Mouse (Mus musculus): ENCODE results near the gene Erich6b. TPM values are rescaled to one million over a fixed set of nuclear protein-coding genes. Genes with fewer than 3 reads are reported as not detected.

Erich6b gene
- total and polyA plus RNA-seq, 3 experiments, result not detected

DNA sequence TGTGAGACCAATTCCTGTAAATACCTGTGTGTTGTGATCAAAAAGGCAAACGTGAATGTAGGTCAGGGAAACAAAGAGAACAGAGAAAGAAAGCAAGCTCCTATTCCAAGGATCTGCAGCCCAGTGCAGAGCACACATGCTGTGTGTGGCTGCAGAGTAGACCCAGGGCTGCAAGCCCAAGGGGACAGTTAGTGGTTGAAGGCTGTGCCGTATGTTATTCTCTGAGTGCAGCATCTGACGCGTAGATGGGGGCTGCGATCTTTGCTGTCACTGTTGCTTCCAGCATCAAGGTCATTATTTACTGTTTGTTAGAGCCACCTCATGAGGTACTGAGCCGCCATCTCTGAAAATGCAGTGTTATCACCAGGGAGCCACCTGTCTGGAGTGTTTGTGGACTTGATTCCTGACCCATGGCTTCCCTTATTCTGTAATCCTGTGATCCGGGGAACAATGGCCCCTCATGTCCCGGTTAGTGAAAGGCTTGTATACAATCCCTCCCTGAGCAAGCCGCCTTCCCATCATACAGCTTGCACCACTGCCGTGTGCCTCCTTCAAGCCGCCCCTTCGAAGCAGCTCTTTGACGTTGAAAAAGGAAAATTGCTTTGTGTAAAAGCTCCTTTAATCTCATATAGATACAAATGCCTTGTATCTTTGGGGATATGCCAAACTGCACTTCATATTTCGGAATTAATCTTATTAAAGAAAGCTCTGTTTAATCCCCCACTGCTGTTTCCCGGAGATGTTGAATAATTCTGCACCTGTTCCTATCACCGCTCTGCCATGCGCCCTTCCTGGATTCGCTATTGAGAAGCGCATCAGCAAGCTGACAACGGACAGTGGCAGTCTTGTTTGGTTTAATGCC lies 5.1 kb downstream of the Erich6b start:
- no peaks in the 10 kb centered on the region for H3K36me3 ChIP-seq (replicated peaks)
- ATAC-seq (ENCODE audit: extremely low read depth, insufficient number of reproducible peaks, low FRiP score, poor library complexity, severe bottlenecking), result no peak
- TF ChIP-seq CTCF (IDR thresholded peaks at IDR 0.05; ENCODE audit: low read depth, low read length), result no peak
- TF ChIP-seq GATA1 (IDR thresholded peaks at IDR 0.05; ENCODE audit: borderline replicate concordance, low read length), result no peak
- TF ChIP-seq TAL1 (conservative IDR thresholded peaks at IDR 0.05; ENCODE audit: low read depth, low read length), result no peak
- TF ChIP-seq POLR2AphosphoS5 (IDR thresholded peaks at IDR 0.05; ENCODE audit: insufficient replicate concordance, low read depth, low read length), result no peak
- TF ChIP-seq GATA2 (IDR thresholded peaks at IDR 0.05; ENCODE audit: borderline replicate concordance, low read depth, low read length), result no peak
- no peaks in the 10 kb centered on the region for H3K4me1 ChIP-seq (ENCODE audit: insufficient read depth, low read depth, low read length)
- no peaks in the 10 kb centered on the region for H3K27me3 ChIP-seq (ENCODE audit: insufficient read depth, low read length)
- no peaks in the 10 kb centered on the region for H3K9me3 ChIP-seq (replicated peaks)
- no peak for DNase-seq (ENCODE audit: low spot score)
- no peak overlapping the region for H3K4me3 ChIP-seq (ENCODE audit: low read depth, low read length)

- Histone ChIP-seq H3K9me3 (replicated peaks) (no peaks in the 10 kb centered on the region), H3K27me3 (ENCODE audit: insufficient read depth, low read length) (peaks cover 4% of the 10 kb centered on the region; the same call in 1 of the 2 replicates), H3K4me3 (ENCODE audit: low read depth, low read length) (no peak overlapping the region), H3K4me1 (ENCODE audit: insufficient read depth, low read depth, low read length) (no peaks in the 10 kb centered on the region), H3K36me3 (replicated peaks) (no peaks in the 10 kb centered on the region)
- TF ChIP-seq POLR2AphosphoS5 (IDR thresholded peaks at IDR 0.05; ENCODE audit: insufficient replicate concordance, low read depth, low read length) (no peak), GATA2 (IDR thresholded peaks at IDR 0.05; ENCODE audit: borderline replicate concordance, low read depth, low read length) (no peak), CTCF (IDR thresholded peaks at IDR 0.05; ENCODE audit: low read depth, low read length) (no peak), TAL1 (conservative IDR thresholded peaks at IDR 0.05; ENCODE audit: low read depth, low read length) (no peak), GATA1 (IDR thresholded peaks at IDR 0.05; ENCODE audit: borderline replicate concordance, low read length) (no peak)
- DNase-seq (ENCODE audit: low spot score), result no peak
- ATAC-seq (ENCODE audit: extremely low read depth, insufficient number of reproducible peaks, low FRiP score, poor library complexity, severe bottlenecking), result no peak
Measured at GRCm38 (mm10) chr14:75660936-75661335, 18.9 kb downstream of the Erich6b start.

DNA sequence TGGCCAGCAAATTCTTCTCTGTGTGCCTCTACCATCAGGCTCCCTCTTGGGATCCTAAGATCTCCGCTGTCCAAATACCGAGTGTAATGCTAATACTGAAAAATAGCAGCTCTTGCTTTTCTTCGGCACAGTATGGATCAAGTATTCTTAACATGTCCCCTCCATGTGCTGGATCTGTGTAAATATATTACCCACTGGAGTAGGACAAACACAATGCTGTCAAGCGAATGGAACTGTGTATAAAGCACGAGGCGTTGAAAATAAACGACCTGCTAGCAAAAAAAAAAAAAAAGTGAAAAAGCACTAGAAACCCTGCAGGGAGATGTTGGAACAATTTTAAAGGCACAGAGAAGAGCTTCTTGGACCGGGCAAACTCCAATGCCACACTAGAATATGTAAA lies 19.5 kb downstream of the Erich6b start:
- ATAC-seq (ENCODE audit: extremely low read depth, insufficient number of reproducible peaks, low FRiP score, poor library complexity, severe bottlenecking), result no peak
- DNase-seq (ENCODE audit: low spot score), result no peak
- TF ChIP-seq POLR2AphosphoS5 (IDR thresholded peaks at IDR 0.05; ENCODE audit: insufficient replicate concordance, low read depth, low read length), result no peak
- TF ChIP-seq GATA1 (IDR thresholded peaks at IDR 0.05; ENCODE audit: borderline replicate concordance, low read length), result no peak
- TF ChIP-seq CTCF (IDR thresholded peaks at IDR 0.05; ENCODE audit: low read depth, low read length), result no peak
- TF ChIP-seq TAL1 (conservative IDR thresholded peaks at IDR 0.05; ENCODE audit: low read depth, low read length), result no peak
- no peak overlapping the region for H3K4me3 ChIP-seq (ENCODE audit: low read depth, low read length)
- no peaks in the 10 kb centered on the region for H3K4me1 ChIP-seq (ENCODE audit: insufficient read depth, low read depth, low read length)
- H3K27me3 ChIP-seq (ENCODE audit: insufficient read depth, low read length), result peaks cover 4% of the 10 kb centered on the region; the same call in 1 of the 2 replicates
- no peaks in the 10 kb centered on the region for H3K36me3 ChIP-seq (replicated peaks)
- H3K9me3 ChIP-seq (replicated peaks), result no peaks in the 10 kb centered on the region

- ATAC-seq (ENCODE audit: extremely low read depth, insufficient number of reproducible peaks, low FRiP score, poor library complexity, severe bottlenecking), result no peak
Measured at GRCm38 (mm10) chr14:75665430-75666180, 23.5 kb downstream of the Erich6b start.

GRCm38 (mm10) chr14:75669085-75669645 lies 27.1 kb downstream of the Erich6b start:
- Histone ChIP-seq H3K4me3 (ENCODE audit: low read depth, low read length) (no peak overlapping the region), H3K27me3 (ENCODE audit: insufficient read depth, low read length) (peaks cover 2% of the 10 kb centered on the region; the same call in 1 of the 2 replicates), H3K4me1 (ENCODE audit: insufficient read depth, low read depth, low read length) (no peaks in the 10 kb centered on the region), H3K9me3 (replicated peaks) (no peaks in the 10 kb centered on the region), H3K36me3 (replicated peaks) (no peaks in the 10 kb centered on the region)
- no peak for ATAC-seq (ENCODE audit: extremely low read depth, insufficient number of reproducible peaks, low FRiP score, poor library complexity, severe bottlenecking)
- no peak for TF ChIP-seq GATA1 (IDR thresholded peaks at IDR 0.05; ENCODE audit: borderline replicate concordance, low read length)
- no peak for TF ChIP-seq CTCF (IDR thresholded peaks at IDR 0.05; ENCODE audit: low read depth, low read length)
- TF ChIP-seq POLR2AphosphoS5 (IDR thresholded peaks at IDR 0.05; ENCODE audit: insufficient replicate concordance, low read depth, low read length), result no peak
- TF ChIP-seq GATA2 (IDR thresholded peaks at IDR 0.05; ENCODE audit: borderline replicate concordance, low read depth, low read length), result no peak
- no peak for TF ChIP-seq TAL1 (conservative IDR thresholded peaks at IDR 0.05; ENCODE audit: low read depth, low read length)
- DNase-seq (ENCODE audit: low spot score), result no peak

More at GRCm38 (mm10) chr14:75665430-75666180, 23.5 kb downstream of the Erich6b start:
- Histone ChIP-seq H3K4me1 (ENCODE audit: insufficient read depth, low read depth, low read length) (no peaks in the 10 kb centered on the region), H3K4me3 (ENCODE audit: low read depth, low read length) (no peak overlapping the region), H3K9me3 (replicated peaks) (no peaks in the 10 kb centered on the region), H3K27me3 (ENCODE audit: insufficient read depth, low read length) (no peaks in the 10 kb centered on the region; the same call in 1 of the 2 replicates), H3K36me3 (replicated peaks) (no peaks in the 10 kb centered on the region)
- TF ChIP-seq GATA1 (IDR thresholded peaks at IDR 0.05; ENCODE audit: borderline replicate concordance, low read length), result no peak
- TF ChIP-seq CTCF (IDR thresholded peaks at IDR 0.05; ENCODE audit: low read depth, low read length), result no peak
- TF ChIP-seq TAL1 (conservative IDR thresholded peaks at IDR 0.05; ENCODE audit: low read depth, low read length), result no peak
- TF ChIP-seq POLR2AphosphoS5 (IDR thresholded peaks at IDR 0.05; ENCODE audit: insufficient replicate concordance, low read depth, low read length), result no peak
- no peak for DNase-seq (ENCODE audit: low spot score)

DNA sequence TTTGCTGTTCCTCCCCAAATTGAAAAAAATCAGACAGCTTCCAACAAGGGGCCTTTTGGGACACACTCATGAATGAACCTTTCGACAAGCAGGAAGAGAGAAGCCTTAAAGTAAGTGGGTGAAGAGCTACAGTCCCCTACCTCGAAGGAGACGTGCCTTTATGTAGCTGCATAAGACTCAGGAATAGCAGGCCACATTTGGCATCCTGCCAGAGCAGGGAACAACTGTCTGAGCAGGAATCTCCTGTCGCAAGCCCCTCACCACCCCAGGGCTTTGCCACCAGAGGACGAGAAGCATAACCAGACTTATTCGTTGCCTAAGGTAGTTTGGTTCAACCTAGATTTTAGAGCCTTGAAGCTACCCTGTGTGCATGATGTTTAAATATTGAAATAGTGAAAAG lies 34.3 kb downstream of the Erich6b start:
- peaks cover 5% of the 10 kb centered on the region; the same call in 1 of the 2 replicates for H3K27me3 ChIP-seq (ENCODE audit: insufficient read depth, low read length)
- H3K4me1 ChIP-seq (ENCODE audit: insufficient read depth, low read depth, low read length), result no peaks in the 10 kb centered on the region
- no peak for ATAC-seq (ENCODE audit: extremely low read depth, insufficient number of reproducible peaks, low FRiP score, poor library complexity, severe bottlenecking)
- DNase-seq (ENCODE audit: low spot score), result no peak
- H3K4me3 ChIP-seq (ENCODE audit: low read depth, low read length), result no peak overlapping the region
- H3K36me3 ChIP-seq (replicated peaks), result no peaks in the 10 kb centered on the region
- TF ChIP-seq POLR2AphosphoS5 (IDR thresholded peaks at IDR 0.05; ENCODE audit: insufficient replicate concordance, low read depth, low read length) (no peak), CTCF (IDR thresholded peaks at IDR 0.05; ENCODE audit: low read depth, low read length) (no peak), GATA2 (IDR thresholded peaks at IDR 0.05; ENCODE audit: borderline replicate concordance, low read depth, low read length) (no peak), TAL1 (conservative IDR thresholded peaks at IDR 0.05; ENCODE audit: low read depth, low read length) (no peak), GATA1 (IDR thresholded peaks at IDR 0.05; ENCODE audit: borderline replicate concordance, low read length) (no peak)
- no peaks in the 10 kb centered on the region for H3K9me3 ChIP-seq (replicated peaks)
